Mouse (Mus musculus): ENCODE data around the gene Usp31. TPM values are rescaled to one million over a fixed set of nuclear protein-coding genes. Genes with fewer than 3 reads are reported as not detected.
A peak's percentile ranks its signal among the peaks of the same experiment; 100 is the strongest.

Gene Usp31
- polyA plus RNA-seq, 1 experiment from 2014 or later = 2.5 TPM

- WGBS = 64% methylated on average over 12 of the region's 12 CpGs
- H3K4me1 ChIP-seq = peaks cover 10% of the 10 kb centered on the region
- no peak overlapping the region for H3K4me3 ChIP-seq
- no peak overlapping the region for H3K27ac ChIP-seq (replicated peaks)
- DNase-seq (ENCODE audit: low spot score) = peak; percentile 24
- peaks cover 7% of the 10 kb centered on the region for H3K36me3 ChIP-seq
- no peaks in the 10 kb centered on the region for H3K27me3 ChIP-seq (ENCODE audit: low read depth, poor library complexity, severe bottlenecking)
- no peaks in the 10 kb centered on the region for H3K9me3 ChIP-seq (replicated peaks)
Measured at GRCm38 (mm10) chr7:121640998-121641762, 65.9 kb downstream of the Usp31 start.

GRCm38 (mm10) chr7:121636732-121637131, 70.3 kb downstream of the Usp31 start:
- no peaks in the 10 kb centered on the region for H3K27me3 ChIP-seq (ENCODE audit: low read depth, poor library complexity, severe bottlenecking)
- 88% methylated on average over 5 of the region's 5 CpGs for WGBS

GRCm38 (mm10) chr7:121634236-121634635, 72.8 kb downstream of the Usp31 start:
- 77% methylated on average over 3 of the region's 3 CpGs for WGBS
- H3K4me1 ChIP-seq = peaks cover 5% of the 10 kb centered on the region
- no peaks in the 10 kb centered on the region for H3K9me3 ChIP-seq (replicated peaks)
- no peak overlapping the region for H3K4me3 ChIP-seq
- H3K36me3 ChIP-seq = no peaks in the 10 kb centered on the region
- H3K27me3 ChIP-seq (ENCODE audit: low read depth, poor library complexity, severe bottlenecking) = no peaks in the 10 kb centered on the region
- DNase-seq (ENCODE audit: low spot score) = no peak
- no peak overlapping the region for H3K27ac ChIP-seq (replicated peaks)

More at GRCm38 (mm10) chr7:121636732-121637131, 70.3 kb downstream of the Usp31 start:
- H3K27ac ChIP-seq (replicated peaks) = no peak overlapping the region
- no peaks in the 10 kb centered on the region for H3K9me3 ChIP-seq (replicated peaks)
- H3K4me1 ChIP-seq = peaks cover 10% of the 10 kb centered on the region
- no peaks in the 10 kb centered on the region for H3K36me3 ChIP-seq
- no peak for DNase-seq (ENCODE audit: low spot score)
- H3K4me3 ChIP-seq = no peak overlapping the region

- DNase-seq (ENCODE audit: low spot score) = no peak
- no peaks in the 10 kb centered on the region for H3K36me3 ChIP-seq
- no peaks in the 10 kb centered on the region for H3K9me3 ChIP-seq (replicated peaks)
- 87% methylated on average over 9 of the region's 9 CpGs for WGBS
- no peaks in the 10 kb centered on the region for H3K27me3 ChIP-seq (ENCODE audit: low read depth, poor library complexity, severe bottlenecking)
- H3K27ac ChIP-seq (replicated peaks) = no peak overlapping the region
- H3K4me1 ChIP-seq = no peaks in the 10 kb centered on the region
- no peak overlapping the region for H3K4me3 ChIP-seq
Measured at GRCm38 (mm10) chr7:121622835-121623420, 84.1 kb downstream of the Usp31 start.

- no peak for DNase-seq (ENCODE audit: low spot score)
- no peaks in the 10 kb centered on the region for H3K36me3 ChIP-seq
- WGBS = 73% methylated on average over 6 of the region's 6 CpGs
- H3K4me1 ChIP-seq = no peaks in the 10 kb centered on the region
- H3K9me3 ChIP-seq (replicated peaks) = no peaks in the 10 kb centered on the region
- H3K27ac ChIP-seq (replicated peaks) = no peak overlapping the region
- no peaks in the 10 kb centered on the region for H3K27me3 ChIP-seq (ENCODE audit: low read depth, poor library complexity, severe bottlenecking)
- H3K4me3 ChIP-seq = no peak overlapping the region
Measured at GRCm38 (mm10) chr7:121622433-121622832, 84.6 kb downstream of the Usp31 start.

GRCm38 (mm10) chr7:121601697-121602096, 105.4 kb downstream of the Usp31 start:
- Histone ChIP-seq H3K27ac (replicated peaks) (no peak overlapping the region), H3K9me3 (replicated peaks) (no peaks in the 10 kb centered on the region), H3K4me1 (no peaks in the 10 kb centered on the region), H3K4me3 (no peak overlapping the region), H3K27me3 (ENCODE audit: low read depth, poor library complexity, severe bottlenecking) (no peaks in the 10 kb centered on the region), H3K36me3 (no peaks in the 10 kb centered on the region)
- 46% methylated on average over 4 of the region's 4 CpGs for WGBS
- DNase-seq (ENCODE audit: low spot score) = peak; percentile 37

GRCm38 (mm10) chr7:121596401-121596800, 110.7 kb downstream of the Usp31 start:
- DNase-seq (ENCODE audit: low spot score) = peak; percentile 28
- Histone ChIP-seq H3K4me1 (no peaks in the 10 kb centered on the region), H3K36me3 (no peaks in the 10 kb centered on the region), H3K9me3 (replicated peaks) (no peaks in the 10 kb centered on the region), H3K4me3 (no peak overlapping the region), H3K27me3 (ENCODE audit: low read depth, poor library complexity, severe bottlenecking) (no peaks in the 10 kb centered on the region), H3K27ac (replicated peaks) (no peak overlapping the region)
- WGBS = 82% methylated on average over 3 of the region's 3 CpGs

GRCm38 (mm10) chr7:121595496-121595895, 111.6 kb downstream of the Usp31 start:
- H3K9me3 ChIP-seq (replicated peaks) = no peaks in the 10 kb centered on the region
- H3K4me1 ChIP-seq = no peaks in the 10 kb centered on the region
- no peak overlapping the region for H3K4me3 ChIP-seq
- no peaks in the 10 kb centered on the region for H3K36me3 ChIP-seq
- 87% methylated on average over 4 of the region's 4 CpGs for WGBS
- H3K27ac ChIP-seq (replicated peaks) = no peak overlapping the region
- no peak for DNase-seq (ENCODE audit: low spot score)
- H3K27me3 ChIP-seq (ENCODE audit: low read depth, poor library complexity, severe bottlenecking) = no peaks in the 10 kb centered on the region

GRCm38 (mm10) chr7:121595085-121595484, 112.0 kb downstream of the Usp31 start:
- no peaks in the 10 kb centered on the region for H3K27me3 ChIP-seq (ENCODE audit: low read depth, poor library complexity, severe bottlenecking)
- H3K36me3 ChIP-seq = no peaks in the 10 kb centered on the region
- 89% methylated on average over 5 of the region's 5 CpGs for WGBS
- H3K4me3 ChIP-seq = no peak overlapping the region
- H3K9me3 ChIP-seq (replicated peaks) = no peaks in the 10 kb centered on the region
- no peaks in the 10 kb centered on the region for H3K4me1 ChIP-seq
- H3K27ac ChIP-seq (replicated peaks) = no peak overlapping the region
- DNase-seq (ENCODE audit: low spot score) = no peak

GRCm38 (mm10) chr7:121594623-121595022, 112.4 kb downstream of the Usp31 start:
- Histone ChIP-seq H3K9me3 (replicated peaks) (no peaks in the 10 kb centered on the region), H3K27me3 (ENCODE audit: low read depth, poor library complexity, severe bottlenecking) (no peaks in the 10 kb centered on the region), H3K36me3 (no peaks in the 10 kb centered on the region), H3K27ac (replicated peaks) (no peak overlapping the region), H3K4me1 (no peaks in the 10 kb centered on the region), H3K4me3 (no peak overlapping the region)
- no peak for DNase-seq (ENCODE audit: low spot score)
- WGBS = 84% methylated on average over 1 of the region's 1 CpGs

Other genes starting within 250 kb of the Usp31 start
- 0.04 TPM in 2 replicates for gene Scnn1g, start 27.2 kb upstream of the Usp31 start, polyA plus RNA-seq (2016; fragmentation: Nextera tagmentation; extraction: Ambion mirVana)
- 0.06 TPM in 1 of 2 replicates, not detected in the other for gene Scnn1b, start 157.8 kb upstream of the Usp31 start, polyA plus RNA-seq (2016; fragmentation: Nextera tagmentation; extraction: Ambion mirVana)